Mouse (Mus musculus) embryonic facial prominence, embryonic 14.5 days (tissue): ENCODE measurements around the gene Astn2. TPM values are rescaled to one million over a fixed set of nuclear protein-coding genes. Genes with fewer than 3 reads are reported as not detected.

Source experiments
- ATAC-seq: fragments of 200-750 bp; cut with Nextera tagmentation; 2 replicates; pipeline ENCODE4 v1.8.0; 2017; ENCODE audit warnings: low read depth, moderate number of reproducible peaks, moderate TSS enrichment
- DNase-seq: peaks from one replicate; pipeline ENCODE4 v3.0.0-alpha.2; 2015; ENCODE audit warnings: low spot score
- H3K27ac ChIP-seq: fragments of 300-500 bp; sonication (generic); replicated peaks from 2 replicates; pipeline ENCODE4 v1.5.1; 2014; ENCODE audit warnings: low read depth, mild to moderate bottlenecking, low read length, moderate library complexity
- H3K27me3 ChIP-seq: fragments of 300-500 bp; sonication (generic); replicated peaks from 2 replicates; pipeline ENCODE4 v1.6.1; 2014; ENCODE audit warnings: low read length; ENCODE audit not compliant: control insufficient read depth, insufficient read depth
- H3K36me3 ChIP-seq: fragments of 300-500 bp; sonication (generic); 2 replicates; pipeline ENCODE4 v1.6.1; 2014; ENCODE audit warnings: low read length, mixed read lengths; ENCODE audit not compliant: control insufficient read depth, insufficient read depth
- H3K4me1 ChIP-seq: fragments of 300-500 bp; sonication (generic); 2 replicates; pipeline ENCODE4 v1.6.1; 2014; ENCODE audit warnings: antibody characterized with exemption, low read length; ENCODE audit not compliant: control insufficient read depth, insufficient read depth
- H3K4me2 ChIP-seq: fragments of 300-500 bp; sonication (generic); 2 replicates; pipeline ENCODE4 v1.6.1; 2014; ENCODE audit warnings: low read depth, mild to moderate bottlenecking, low read length, moderate library complexity, mixed read lengths
- H3K4me3 ChIP-seq: fragments of 300-500 bp; sonication (generic); 2 replicates; pipeline ENCODE4 v1.5.1; 2014; ENCODE audit warnings: low read depth, mild to moderate bottlenecking, low read length
- H3K9ac ChIP-seq: fragments of 300-500 bp; sonication (generic); 2 replicates; pipeline ENCODE4 v1.6.1; 2014; ENCODE audit warnings: low read depth, mild to moderate bottlenecking, low read length, moderate library complexity, mixed read lengths
- H3K9me3 ChIP-seq: fragments of 300-500 bp; sonication (generic); 2 replicates; pipeline ENCODE4 v1.6.1; 2016; ENCODE audit warnings: low read length; ENCODE audit not compliant: control insufficient read depth
- WGBS: fragments of 180-500 bp; shearing (Covaris S2); extraction: QIAGEN DNeasy Blood & Tissue Kit; methylation state at CpG from one replicate; pipeline ENCODE4 v1.1.7; 2014; 5-methylcytosine and 5-hydroxymethylcytosine counted together
- polyA plus RNA-seq: library from polyadenylated mRNA; unstranded; fragments of >200 nt; fragmentation: Nextera tagmentation; extraction: Ambion mirVana; gene quantifications from 2 replicates; pipeline ENCODE4 v1.2.1, GENCODE M21; 2014

Astn2 gene
- polyA plus RNA-seq, 1 experiment from 2014 or later = 1.0 TPM

DNA sequence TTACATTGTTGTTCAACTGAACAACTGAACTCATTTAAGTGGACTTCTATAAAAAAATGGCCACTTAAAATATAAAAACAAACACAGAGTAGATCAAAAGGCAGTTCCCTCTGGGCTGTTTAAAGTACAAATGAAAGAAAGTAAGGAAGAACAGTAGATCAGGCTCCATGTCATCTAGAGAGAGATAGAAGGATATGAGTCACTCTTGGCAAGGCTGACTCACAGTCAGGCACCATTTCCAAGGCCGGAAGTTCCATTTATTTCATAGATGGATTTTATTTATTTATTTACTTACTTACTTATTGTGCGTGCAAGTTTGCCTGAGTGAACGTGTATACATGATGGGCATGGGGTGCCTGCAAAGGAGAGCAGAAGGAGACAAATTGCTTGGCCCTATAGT lies 67.0 kb downstream of the Astn2 start:
- 77% methylated on average over 3 of the region's 3 CpGs for WGBS
- no peaks in the 10 kb centered on the region; the same call in 1 of the 2 replicates for H3K4me1 ChIP-seq
- H3K27me3 ChIP-seq = no peaks in the 10 kb centered on the region
- ATAC-seq (no peak), DNase-seq (no peak)
- H3K4me3 ChIP-seq = no peak overlapping the region
- H3K9me3 ChIP-seq = no peaks in the 10 kb centered on the region
- no peaks in the 10 kb centered on the region for H3K36me3 ChIP-seq
- H3K27ac ChIP-seq = no peak overlapping the region
- no peak overlapping the region for H3K4me2 ChIP-seq
- no peak overlapping the region for H3K9ac ChIP-seq

DNA sequence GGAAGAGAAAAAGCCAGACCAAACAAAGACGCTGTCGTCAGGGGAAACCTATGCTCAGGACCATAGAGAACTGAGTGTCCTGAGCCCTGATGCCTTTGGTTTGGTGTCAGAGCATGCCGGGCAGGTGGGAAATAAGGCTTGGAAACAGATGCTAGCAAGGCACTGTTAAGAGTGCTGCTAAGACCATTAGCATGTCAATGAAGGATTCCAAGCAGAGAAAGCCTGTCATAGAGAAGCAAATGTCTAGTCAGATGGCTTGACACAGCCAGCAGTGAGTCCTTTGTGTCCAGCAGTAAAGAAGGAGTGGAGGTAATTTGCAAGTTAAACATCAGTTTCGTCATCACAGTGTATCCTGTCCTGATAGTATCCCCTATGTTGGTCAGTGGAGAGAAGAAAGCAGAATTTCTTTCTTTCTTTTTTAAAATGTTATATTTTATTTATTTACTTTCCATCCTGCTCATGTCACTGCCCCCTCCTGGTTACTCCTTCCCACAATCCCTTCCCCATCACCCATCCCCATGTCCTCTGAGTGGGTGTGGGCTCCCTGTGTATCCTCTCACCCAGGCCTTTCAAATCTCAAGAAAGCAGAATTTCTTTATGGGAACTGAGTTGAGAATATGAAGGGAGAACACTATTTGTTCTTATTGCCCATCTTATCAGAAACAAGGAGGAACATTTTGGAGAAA lies 73.7 kb downstream of the Astn2 start:
- 30% methylated on average over 4 of the region's 4 CpGs for WGBS
- DNase-seq = no peak
- no peak overlapping the region for H3K4me2 ChIP-seq
- H3K27ac ChIP-seq = no peak overlapping the region
- no peaks in the 10 kb centered on the region for H3K9me3 ChIP-seq
- no peaks in the 10 kb centered on the region for H3K27me3 ChIP-seq
- ATAC-seq = no peak
- H3K36me3 ChIP-seq = no peaks in the 10 kb centered on the region
- no peak overlapping the region for H3K4me3 ChIP-seq
- no peaks in the 10 kb centered on the region for H3K4me1 ChIP-seq
- H3K9ac ChIP-seq = no peak overlapping the region

- H3K9me3 ChIP-seq = no peaks in the 10 kb centered on the region
- no peak overlapping the region for H3K27ac ChIP-seq
- H3K4me1 ChIP-seq = no peaks in the 10 kb centered on the region
- no peak overlapping the region for H3K4me3 ChIP-seq
- ATAC-seq = no peak
- H3K4me2 ChIP-seq = no peak overlapping the region
- H3K9ac ChIP-seq = no peak overlapping the region
- H3K27me3 ChIP-seq = no peaks in the 10 kb centered on the region
- no peak for DNase-seq
- no peaks in the 10 kb centered on the region for H3K36me3 ChIP-seq
- 78% methylated on average over 2 of the region's 2 CpGs for WGBS
These were observed 83.4 kb downstream of the Astn2 start for GRCm38 (mm10) chr4:66321051-66321450.

- H3K4me2 ChIP-seq = no peak overlapping the region
- no peak for ATAC-seq
- no peaks in the 10 kb centered on the region for H3K4me1 ChIP-seq
- H3K4me3 ChIP-seq = no peak overlapping the region
- H3K9ac ChIP-seq = no peak overlapping the region
- 26% methylated on average over 8 of the region's 8 CpGs for WGBS
- no peaks in the 10 kb centered on the region for H3K27me3 ChIP-seq
- no peaks in the 10 kb centered on the region for H3K9me3 ChIP-seq
- H3K27ac ChIP-seq = no peak overlapping the region
- peak; percentile 11 for DNase-seq
- no peaks in the 10 kb centered on the region for H3K36me3 ChIP-seq
These were observed 89.5 kb downstream of the Astn2 start for GRCm38 (mm10) chr4:66314806-66315484.

GRCm38 (mm10) chr4:66312733-66313132 lies 91.7 kb downstream of the Astn2 start:
- no peaks in the 10 kb centered on the region for H3K4me1 ChIP-seq
- WGBS = 63% methylated on average over 1 of the region's 1 CpGs
- ATAC-seq = no peak

GRCm38 (mm10) chr4:66310315-66311020 lies 93.9 kb downstream of the Astn2 start:
- ATAC-seq (no peak), DNase-seq (no peak)
- no peak overlapping the region for H3K4me2 ChIP-seq
- H3K27me3 ChIP-seq = no peaks in the 10 kb centered on the region
- H3K4me1 ChIP-seq = no peaks in the 10 kb centered on the region
- H3K36me3 ChIP-seq = no peaks in the 10 kb centered on the region
- no peak overlapping the region for H3K9ac ChIP-seq
- H3K4me3 ChIP-seq = no peak overlapping the region
- H3K9me3 ChIP-seq = no peaks in the 10 kb centered on the region
- no peak overlapping the region for H3K27ac ChIP-seq
- WGBS = 75% methylated on average over 7 of the region's 7 CpGs

More at GRCm38 (mm10) chr4:66312733-66313132, 91.7 kb downstream of the Astn2 start:
- Histone ChIP-seq H3K4me3 (no peak overlapping the region), H3K36me3 (no peaks in the 10 kb centered on the region), H3K27ac (no peak overlapping the region), H3K9ac (no peak overlapping the region), H3K4me2 (no peak overlapping the region), H3K27me3 (no peaks in the 10 kb centered on the region), H3K9me3 (no peaks in the 10 kb centered on the region)
- no peak for DNase-seq

DNA sequence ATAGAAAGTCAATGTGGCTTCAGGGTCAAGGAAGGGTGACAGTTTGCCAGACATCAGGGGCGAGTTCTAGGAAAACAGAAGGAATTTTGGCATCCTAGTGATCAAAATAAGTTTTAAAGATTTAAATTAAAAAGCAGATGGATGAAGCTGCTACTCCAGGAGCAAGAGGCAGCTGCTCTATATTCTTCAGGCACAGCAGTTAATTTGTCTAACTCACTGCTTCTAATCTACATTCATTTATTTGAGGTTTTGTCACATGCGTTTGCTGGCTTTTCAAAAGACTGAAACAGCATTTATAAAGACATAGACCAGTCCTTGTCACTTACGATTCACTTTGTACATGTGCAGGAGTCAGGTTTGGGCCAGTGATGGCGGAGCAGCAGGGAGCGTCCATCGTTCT lies 98.0 kb downstream of the Astn2 start:
- DNase-seq (no peak), ATAC-seq (no peak)
- Histone ChIP-seq H3K27ac (no peak overlapping the region), H3K4me2 (no peak overlapping the region), H3K9me3 (no peaks in the 10 kb centered on the region), H3K36me3 (no peaks in the 10 kb centered on the region), H3K4me1 (no peaks in the 10 kb centered on the region), H3K4me3 (no peak overlapping the region), H3K9ac (no peak overlapping the region), H3K27me3 (no peaks in the 10 kb centered on the region)
- WGBS = 78% methylated on average over 6 of the region's 6 CpGs

DNA sequence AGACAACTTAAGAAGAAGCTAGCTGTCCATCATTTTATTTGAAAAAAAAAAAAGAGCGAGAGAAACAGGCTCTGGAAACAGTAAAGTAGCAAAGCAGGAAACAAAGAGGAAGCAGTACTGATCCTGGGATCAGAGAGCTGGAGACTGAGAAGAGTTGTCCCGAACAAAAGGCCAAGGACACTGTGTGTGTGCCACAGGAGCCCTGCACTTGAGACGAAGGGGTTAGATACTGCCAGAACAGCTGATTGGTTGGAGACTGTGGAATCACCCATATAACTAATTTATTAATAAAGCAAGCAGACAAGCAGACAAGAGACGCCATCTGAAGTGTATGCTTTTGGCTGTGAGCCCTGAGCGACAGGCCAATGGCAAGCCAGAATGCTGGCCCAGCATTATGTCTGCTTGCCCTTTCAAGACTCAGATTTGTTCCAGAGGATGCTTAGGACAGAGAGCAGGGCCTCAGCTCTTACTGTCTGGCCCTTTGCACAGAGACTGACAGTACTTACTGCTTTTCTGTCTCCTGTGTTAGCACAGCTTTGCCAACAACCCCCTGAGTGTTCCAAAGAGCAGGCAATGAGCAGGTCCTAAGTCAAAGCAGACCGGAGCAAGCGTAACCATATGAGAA lies 101.6 kb downstream of the Astn2 start:
- H3K27ac ChIP-seq = no peak overlapping the region
- H3K4me3 ChIP-seq = no peak overlapping the region
- H3K4me1 ChIP-seq = no peaks in the 10 kb centered on the region
- no peaks in the 10 kb centered on the region for H3K27me3 ChIP-seq
- WGBS = 65% methylated on average over 7 of the region's 7 CpGs
- no peaks in the 10 kb centered on the region for H3K36me3 ChIP-seq
- H3K9ac ChIP-seq = no peak overlapping the region
- DNase-seq (no peak), ATAC-seq (no peak)
- H3K9me3 ChIP-seq = no peaks in the 10 kb centered on the region
- no peak overlapping the region for H3K4me2 ChIP-seq
